Mouse (Mus musculus): ENCODE data around the gene Itih1. TPM values are rescaled to one million over a fixed set of nuclear protein-coding genes. Genes with fewer than 3 reads are reported as not detected.

Itih1 gene
- polyA plus RNA-seq, 1 experiment, result not detected

DNA sequence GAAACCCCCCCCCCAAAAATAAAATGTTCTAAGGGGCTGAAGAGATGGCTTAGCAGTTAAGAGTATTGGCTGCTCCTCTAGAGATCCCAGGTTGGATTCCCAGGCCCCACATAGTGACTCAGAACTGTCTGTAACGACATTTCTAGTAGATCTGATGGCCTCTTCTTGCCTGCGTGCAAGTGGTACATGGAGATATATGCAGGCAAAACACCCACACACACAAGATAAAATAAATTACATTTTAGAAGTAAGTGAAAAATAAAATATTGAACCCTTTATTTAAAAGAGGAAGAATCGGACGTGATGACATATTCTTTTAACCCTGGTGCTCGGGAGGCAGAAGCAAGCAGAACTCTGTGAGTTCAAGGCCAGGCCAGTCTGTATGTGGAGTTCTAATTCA is 40.5 kb downstream of the Itih1 start:
- Histone ChIP-seq H3K9me3 (replicated peaks; ENCODE audit: control insufficient read depth, insufficient read depth, low read length, poor library complexity, severe bottlenecking) (no peaks in the 10 kb centered on the region), H3K4me3 (ENCODE audit: low read depth, low read length) (no peak overlapping the region), H3K9ac (ENCODE audit: low read depth, poor library complexity, severe bottlenecking) (no peak overlapping the region), H3K4me1 (ENCODE audit: control insufficient read depth, insufficient read depth, low read length) (no peaks in the 10 kb centered on the region), H3K36me3 (ENCODE audit: control insufficient read depth, insufficient read depth, low read length, poor library complexity, severe bottlenecking) (no peaks in the 10 kb centered on the region), H3K27ac (ENCODE audit: insufficient read depth, low read length) (no peak overlapping the region), H3K27me3 (ENCODE audit: control insufficient read depth, insufficient read depth, low read length, poor library complexity, severe bottlenecking) (no peaks in the 10 kb centered on the region)
- no peak for TF ChIP-seq POLR2A (IDR thresholded peaks at IDR 0.05; ENCODE audit: insufficient read depth, low read length)
- no peak for TF ChIP-seq CTCF (IDR thresholded peaks at IDR 0.05; ENCODE audit: low read depth, low read length)
- TF ChIP-seq EP300 (IDR thresholded peaks at IDR 0.05; ENCODE audit: insufficient read depth, low read depth, low read length), result no peak

GRCm38 (mm10) chr14:30899972-30900371 is 43.1 kb downstream of the Itih1 start:
- Histone ChIP-seq H3K4me3 (ENCODE audit: low read depth, low read length) (no peak overlapping the region), H3K27ac (ENCODE audit: insufficient read depth, low read length) (no peak overlapping the region), H3K9me3 (replicated peaks; ENCODE audit: control insufficient read depth, insufficient read depth, low read length, poor library complexity, severe bottlenecking) (no peaks in the 10 kb centered on the region), H3K36me3 (ENCODE audit: control insufficient read depth, insufficient read depth, low read length, poor library complexity, severe bottlenecking) (no peaks in the 10 kb centered on the region), H3K9ac (ENCODE audit: low read depth, poor library complexity, severe bottlenecking) (no peak overlapping the region), H3K27me3 (ENCODE audit: control insufficient read depth, insufficient read depth, low read length, poor library complexity, severe bottlenecking) (no peaks in the 10 kb centered on the region), H3K4me1 (ENCODE audit: control insufficient read depth, insufficient read depth, low read length) (no peaks in the 10 kb centered on the region)
- TF ChIP-seq POLR2A (IDR thresholded peaks at IDR 0.05; ENCODE audit: insufficient read depth, low read length), result no peak
- no peak for TF ChIP-seq CTCF (IDR thresholded peaks at IDR 0.05; ENCODE audit: low read depth, low read length)
- no peak for TF ChIP-seq EP300 (IDR thresholded peaks at IDR 0.05; ENCODE audit: insufficient read depth, low read depth, low read length)

DNA sequence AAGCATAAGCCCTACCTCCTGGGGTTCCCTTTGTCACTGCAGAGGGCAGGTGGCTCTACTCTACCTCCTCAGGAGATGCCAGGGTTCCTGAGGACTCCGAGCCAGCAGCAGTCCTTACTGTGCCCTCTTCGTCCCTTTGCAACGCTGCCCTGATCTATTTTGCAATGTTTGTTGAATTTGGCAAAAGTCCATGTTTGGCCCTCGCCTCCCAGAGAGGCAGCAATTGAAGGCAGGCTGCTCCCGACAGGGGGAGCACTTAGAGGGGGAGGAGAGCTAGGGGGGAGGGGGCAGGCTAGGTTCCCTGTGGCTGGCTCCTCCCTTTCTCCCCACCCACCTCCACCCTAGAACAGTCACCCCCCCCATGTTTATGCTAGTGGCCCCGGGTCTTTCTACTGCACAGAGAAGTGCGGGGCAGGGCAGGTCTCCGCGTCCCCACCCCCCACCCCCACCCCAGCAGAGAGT is 54.8 kb downstream of the Itih1 start:
- H3K9ac ChIP-seq (ENCODE audit: low read depth, poor library complexity, severe bottlenecking), result no peak overlapping the region
- no peak overlapping the region for H3K27ac ChIP-seq (ENCODE audit: insufficient read depth, low read length)
- H3K9me3 ChIP-seq (replicated peaks; ENCODE audit: control insufficient read depth, insufficient read depth, low read length, poor library complexity, severe bottlenecking), result no peaks in the 10 kb centered on the region
- peaks cover 2% of the 10 kb centered on the region for H3K4me1 ChIP-seq (ENCODE audit: control insufficient read depth, insufficient read depth, low read length)
- no peaks in the 10 kb centered on the region for H3K27me3 ChIP-seq (ENCODE audit: control insufficient read depth, insufficient read depth, low read length, poor library complexity, severe bottlenecking)
- no peaks in the 10 kb centered on the region for H3K36me3 ChIP-seq (ENCODE audit: control insufficient read depth, insufficient read depth, low read length, poor library complexity, severe bottlenecking)
- no peak overlapping the region for H3K4me3 ChIP-seq (ENCODE audit: low read depth, low read length)
- TF ChIP-seq EP300 (IDR thresholded peaks at IDR 0.05; ENCODE audit: insufficient read depth, low read depth, low read length), result no peak
- TF ChIP-seq CTCF (IDR thresholded peaks at IDR 0.05; ENCODE audit: low read depth, low read length), result peak; percentile 53
- TF ChIP-seq POLR2A (IDR thresholded peaks at IDR 0.05; ENCODE audit: insufficient read depth, low read length), result no peak

- Histone ChIP-seq H3K9ac (ENCODE audit: low read depth, poor library complexity, severe bottlenecking) (no peak within 1 kb of the TSS), H3K4me1 (ENCODE audit: control insufficient read depth, insufficient read depth, low read length) (peaks cover 2% of the 10 kb centered on the region), H3K36me3 (ENCODE audit: control insufficient read depth, insufficient read depth, low read length, poor library complexity, severe bottlenecking) (no peaks in the 10 kb centered on the region), H3K4me3 (ENCODE audit: low read depth, low read length) (no peak within 1 kb of the TSS), H3K9me3 (replicated peaks; ENCODE audit: control insufficient read depth, insufficient read depth, low read length, poor library complexity, severe bottlenecking) (no peaks in the 10 kb centered on the region), H3K27ac (ENCODE audit: insufficient read depth, low read length) (no peak within 1 kb of the TSS), H3K27me3 (ENCODE audit: control insufficient read depth, insufficient read depth, low read length, poor library complexity, severe bottlenecking) (no peaks in the 10 kb centered on the region)
- no peak for TF ChIP-seq EP300 (IDR thresholded peaks at IDR 0.05; ENCODE audit: insufficient read depth, low read depth, low read length)
- TF ChIP-seq CTCF (IDR thresholded peaks at IDR 0.05; ENCODE audit: low read depth, low read length), result no peak
- TF ChIP-seq POLR2A (IDR thresholded peaks at IDR 0.05; ENCODE audit: insufficient read depth, low read length), result no peak
These were observed 56.9 kb downstream of the Itih1 start, which contains the start of gene Itih4 for GRCm38 (mm10) chr14:30886204-30886603. Itih4 (plus strand) TSS chr14:30886476.

- H3K36me3 ChIP-seq (ENCODE audit: control insufficient read depth, insufficient read depth, low read length, poor library complexity, severe bottlenecking), result no peaks in the 10 kb centered on the region
- no peak overlapping the region for H3K9ac ChIP-seq (ENCODE audit: low read depth, poor library complexity, severe bottlenecking)
- no peak overlapping the region for H3K27ac ChIP-seq (ENCODE audit: insufficient read depth, low read length)
- peaks cover 2% of the 10 kb centered on the region for H3K4me1 ChIP-seq (ENCODE audit: control insufficient read depth, insufficient read depth, low read length)
- H3K4me3 ChIP-seq (ENCODE audit: low read depth, low read length), result no peak overlapping the region
- no peaks in the 10 kb centered on the region for H3K27me3 ChIP-seq (ENCODE audit: control insufficient read depth, insufficient read depth, low read length, poor library complexity, severe bottlenecking)
- H3K9me3 ChIP-seq (replicated peaks; ENCODE audit: control insufficient read depth, insufficient read depth, low read length, poor library complexity, severe bottlenecking), result no peaks in the 10 kb centered on the region
- TF ChIP-seq CTCF (IDR thresholded peaks at IDR 0.05; ENCODE audit: low read depth, low read length), result no peak
- no peak for TF ChIP-seq POLR2A (IDR thresholded peaks at IDR 0.05; ENCODE audit: insufficient read depth, low read length)
- TF ChIP-seq EP300 (IDR thresholded peaks at IDR 0.05; ENCODE audit: insufficient read depth, low read depth, low read length), result no peak
These were observed 57.8 kb downstream of the Itih1 start for GRCm38 (mm10) chr14:30885298-30885697.

DNA sequence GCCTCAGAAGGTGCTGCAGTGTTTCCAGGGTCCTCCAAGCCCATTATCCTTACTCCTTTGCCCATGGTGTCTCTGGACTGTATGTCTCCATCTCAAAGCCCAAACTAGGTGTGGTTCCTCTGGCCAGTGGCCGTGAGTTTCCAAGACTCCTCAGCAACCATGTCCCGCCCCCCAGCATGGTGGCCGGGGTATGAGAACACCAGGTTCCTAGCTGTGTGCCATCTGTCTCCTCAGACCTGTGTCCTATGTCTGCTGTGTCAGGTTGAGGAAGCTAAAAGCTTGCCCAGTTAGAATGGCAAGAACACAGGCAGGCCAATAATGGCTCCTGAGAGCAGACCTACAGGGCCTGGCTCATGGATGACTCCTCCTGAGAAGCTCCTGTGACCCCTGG is 61.4 kb downstream of the Itih1 start:
- Histone ChIP-seq H3K4me3 (ENCODE audit: low read depth, low read length) (no peak overlapping the region), H3K36me3 (ENCODE audit: control insufficient read depth, insufficient read depth, low read length, poor library complexity, severe bottlenecking) (no peaks in the 10 kb centered on the region), H3K9me3 (replicated peaks; ENCODE audit: control insufficient read depth, insufficient read depth, low read length, poor library complexity, severe bottlenecking) (no peaks in the 10 kb centered on the region), H3K4me1 (ENCODE audit: control insufficient read depth, insufficient read depth, low read length) (peaks cover 2% of the 10 kb centered on the region), H3K27me3 (ENCODE audit: control insufficient read depth, insufficient read depth, low read length, poor library complexity, severe bottlenecking) (no peaks in the 10 kb centered on the region), H3K27ac (ENCODE audit: insufficient read depth, low read length) (no peak overlapping the region), H3K9ac (ENCODE audit: low read depth, poor library complexity, severe bottlenecking) (no peak overlapping the region)
- TF ChIP-seq POLR2A (IDR thresholded peaks at IDR 0.05; ENCODE audit: insufficient read depth, low read length), result no peak
- TF ChIP-seq CTCF (IDR thresholded peaks at IDR 0.05; ENCODE audit: low read depth, low read length), result peak; percentile 4
- no peak for TF ChIP-seq EP300 (IDR thresholded peaks at IDR 0.05; ENCODE audit: insufficient read depth, low read depth, low read length)

All from ES-Bruce4 (cell line).